Mouse (Mus musculus) brain, adult 2 months (tissue): ENCODE measurements around the gene Pias4.
"Not testable (repeated sequence)": the region's sequence is repeated elsewhere in the genome, so short reads cannot be mapped to it uniquely, and the experiment has no call there.

Experiments
- DNase-seq: peaks from one replicate; pipeline ENCODE4 v3.0.0; 2011; ENCODE audit warnings: low read depth, low spot score

The Pias4 gene

GRCm38 (mm10) chr10:81191342-81191982, 23.7 kb upstream of the Pias4 start:
- no peak for DNase-seq

DNA sequence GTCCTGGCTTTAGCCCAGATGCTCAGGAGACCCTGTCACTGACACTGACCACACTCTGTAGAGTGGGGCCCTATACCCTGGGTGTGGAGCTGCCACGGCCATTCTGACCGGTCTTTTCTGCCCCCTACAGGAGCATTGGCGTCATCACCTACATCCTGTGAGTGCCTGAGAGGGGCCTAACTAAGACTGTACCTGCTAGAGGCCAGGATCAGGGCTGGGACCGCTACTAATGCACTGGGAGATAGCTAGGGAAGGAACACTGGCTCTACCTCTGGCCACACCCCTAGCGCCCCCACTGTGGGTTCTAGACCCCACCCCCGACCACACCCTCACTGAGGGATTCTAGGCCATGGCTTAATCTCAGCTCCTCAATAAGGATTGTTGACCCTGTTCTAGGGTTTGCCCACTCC, 23.2 kb upstream of the Pias4 start:
- DNase-seq, result no peak

GRCm38 (mm10) chr10:81190236-81190911, 22.7 kb upstream of the Pias4 start:
- no peak for DNase-seq

DNA sequence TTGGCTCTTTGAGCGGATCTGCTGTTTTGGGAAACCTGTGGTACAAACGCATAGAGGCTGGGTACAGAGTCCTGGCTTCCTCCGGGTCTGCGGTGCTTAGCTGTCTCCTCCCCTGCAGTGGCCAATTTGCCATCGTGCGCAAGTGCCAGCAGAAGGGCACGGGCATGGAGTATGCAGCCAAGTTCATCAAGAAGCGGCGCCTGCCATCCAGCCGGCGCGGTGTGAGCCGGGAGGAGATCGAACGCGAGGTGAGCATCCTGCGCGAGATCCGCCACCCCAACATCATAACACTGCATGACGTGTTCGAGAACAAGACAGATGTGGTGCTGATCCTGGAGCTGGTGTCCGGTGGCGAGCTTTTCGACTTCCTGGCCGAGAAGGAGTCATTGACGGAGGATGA, 22.1 kb upstream of the Pias4 start:
- no peak for DNase-seq

- DNase-seq, result no peak
Observed at GRCm38 (mm10) chr10:81187161-81187560, 19.4 kb upstream of the Pias4 start.

DNA sequence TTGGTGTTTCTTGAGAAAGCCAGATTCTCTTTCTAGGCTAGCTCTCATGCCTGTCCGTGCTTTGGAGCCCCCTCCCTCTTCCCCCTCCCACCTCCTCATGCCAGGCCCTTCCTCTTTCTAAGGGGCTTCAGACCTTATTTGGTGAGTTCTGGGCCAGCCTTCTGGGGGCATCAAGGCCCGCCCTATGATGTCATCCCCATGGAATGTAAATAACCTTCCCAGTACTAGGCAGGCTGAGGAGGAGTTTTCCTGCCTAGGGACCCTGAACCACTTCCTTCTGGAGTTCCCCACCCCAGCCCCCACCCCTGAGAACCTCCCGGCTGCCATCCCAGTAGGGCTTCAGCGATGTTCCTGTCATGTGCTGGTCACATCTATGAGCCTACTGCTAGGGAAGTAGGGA, 17.0 kb upstream of the Pias4 start:
- no peak for DNase-seq

GRCm38 (mm10) chr10:81183805-81184204, 16.1 kb upstream of the Pias4 start, which contains the start of gene 4930442H23Rik:
Gene 4930442H23Rik, minus strand, starts transcription at chr10:81183849.
- no peak for DNase-seq

- peak; percentile 100 for DNase-seq
Observed at GRCm38 (mm10) chr10:81182336-81183333, 14.9 kb upstream of the Pias4 start, which contains the start of gene Dapk3. Gene Dapk3, plus strand, starts transcription at chr10:81183005.

DNA sequence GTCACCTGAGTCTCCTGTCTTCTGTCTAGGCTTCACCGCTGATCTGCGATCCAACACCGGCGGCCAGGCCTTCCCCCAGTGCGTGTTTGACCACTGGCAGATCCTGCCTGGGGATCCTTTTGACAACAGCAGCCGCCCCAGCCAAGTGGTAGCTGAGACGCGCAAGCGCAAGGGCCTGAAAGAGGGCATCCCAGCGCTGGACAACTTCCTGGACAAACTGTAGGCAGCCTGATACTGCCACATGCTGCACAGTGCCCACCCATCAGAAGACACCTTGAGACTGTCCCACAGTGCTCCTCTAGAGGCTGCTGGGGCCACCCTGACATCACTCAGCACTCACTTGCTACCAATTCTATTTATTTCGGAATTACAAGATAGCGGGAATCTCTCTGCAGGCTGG, 14.1 kb upstream of the Pias4 start:
- DNase-seq, result not testable (repeated sequence)

DNA sequence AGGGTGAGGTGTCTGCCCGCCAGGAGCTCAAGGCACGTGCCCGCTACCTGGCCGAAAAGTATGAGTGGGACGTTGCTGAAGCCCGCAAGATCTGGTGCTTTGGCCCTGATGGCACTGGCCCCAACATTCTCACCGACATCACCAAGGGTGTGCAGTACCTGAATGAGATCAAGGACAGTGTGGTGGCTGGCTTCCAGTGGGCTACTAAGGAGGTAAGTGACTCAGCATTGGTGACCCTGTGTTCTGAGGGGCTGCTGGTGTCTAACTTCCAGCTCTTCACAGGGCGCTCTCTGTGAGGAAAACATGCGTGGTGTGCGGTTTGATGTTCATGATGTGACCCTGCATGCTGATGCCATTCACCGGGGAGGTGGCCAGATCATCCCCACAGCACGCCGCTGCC, 13.2 kb upstream of the Pias4 start:
- no peak for DNase-seq

GRCm38 (mm10) chr10:81179451-81180342, 12.0 kb upstream of the Pias4 start:
- DNase-seq, result no peak

DNA sequence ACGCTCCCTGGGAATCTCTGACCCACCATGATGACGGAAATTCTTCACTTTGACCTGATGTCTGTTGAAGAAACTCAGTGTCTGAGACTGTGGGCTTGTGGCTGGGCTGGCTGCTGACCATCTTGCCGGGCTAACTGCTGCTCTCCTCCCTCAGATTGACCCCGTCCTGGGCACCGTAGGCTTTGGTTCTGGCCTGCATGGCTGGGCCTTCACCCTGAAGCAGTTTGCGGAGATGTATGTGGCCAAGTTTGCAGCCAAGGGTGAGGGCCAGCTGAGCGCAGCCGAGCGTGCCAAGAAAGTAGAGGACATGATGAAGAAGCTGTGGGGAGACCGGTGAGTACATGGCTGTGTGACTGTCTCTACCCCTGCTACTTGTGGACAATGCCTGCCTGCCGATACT, 11.2 kb upstream of the Pias4 start:
- DNase-seq, result no peak

GRCm38 (mm10) chr10:81177958-81178712, 10.4 kb upstream of the Pias4 start:
- no peak for DNase-seq

- peak; percentile 34 for DNase-seq
Observed at GRCm38 (mm10) chr10:81177491-81177925, 9.8 kb upstream of the Pias4 start.

GRCm38 (mm10) chr10:81176466-81177271, 8.9 kb upstream of the Pias4 start, which contains the start of gene Eef2:
Gene Eef2, plus strand, starts transcription at chr10:81176631.
- peak; percentile 99 for DNase-seq

DNA sequence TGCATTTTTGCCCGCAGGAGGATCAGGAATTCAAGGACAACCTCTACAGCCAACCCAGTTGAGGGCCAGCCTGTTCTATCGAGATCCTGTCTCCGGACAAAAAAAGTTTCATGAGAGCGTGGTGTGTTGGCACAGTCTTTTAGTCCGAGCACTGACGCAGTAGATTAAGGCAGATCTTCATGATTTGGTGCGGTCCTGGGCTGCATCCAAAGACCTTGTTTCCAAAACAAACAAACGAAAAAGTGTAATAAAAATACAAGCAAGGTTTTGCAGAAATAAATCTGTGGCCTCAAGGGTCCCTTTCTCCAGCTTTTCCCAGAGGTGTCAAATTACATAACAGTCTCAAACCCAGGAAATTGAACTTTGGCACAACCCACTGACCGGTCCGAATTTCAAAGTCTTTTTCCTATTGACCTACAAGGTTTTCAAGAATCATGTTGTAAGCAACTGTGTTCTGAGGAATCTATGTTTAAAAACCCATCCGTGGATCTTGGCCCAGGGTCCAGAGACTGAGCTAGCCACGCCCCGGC, 8.3 kb upstream of the Pias4 start:
- no peak for DNase-seq

GRCm38 (mm10) chr10:81175345-81175701, 7.6 kb upstream of the Pias4 start:
- DNase-seq, result peak; percentile 69

GRCm38 (mm10) chr10:81174617-81175344, 7.1 kb upstream of the Pias4 start:
- DNase-seq, result peak; percentile 96
